Mouse (Mus musculus) ES-E14 (cell line): Measurements from ENCODE around the gene Drp2. TPM values are rescaled to one million over a fixed set of nuclear protein-coding genes. Genes with fewer than 3 reads are reported as not detected.
A peak's percentile ranks its signal among the peaks of the same experiment; 100 is the strongest.

Experiments
- DNase-seq: peaks from one replicate; pipeline ENCODE4 v3.0.0-alpha.2; 2013; ENCODE audit warnings: low read depth, low spot score
- H3K27ac ChIP-seq: 2 replicates; pipeline ENCODE4 v1.5.1; 2012; ENCODE audit warnings: low read depth, mild to moderate bottlenecking, low read length, moderate library complexity, mixed read lengths; ENCODE audit not compliant: poor library complexity, insufficient read depth, severe bottlenecking
- H3K36me3 ChIP-seq: 2 replicates; pipeline ENCODE4 v1.6.1; 2012; ENCODE audit warnings: mild to moderate bottlenecking, low read length, moderate library complexity, mixed read lengths; ENCODE audit not compliant: control insufficient read depth, poor library complexity, insufficient read depth, severe bottlenecking
- H3K4me1 ChIP-seq, 2 experiments: fragments of 150-350 bp in 1 of 2; sonication (generic) in 1 of 2; 2 replicates each; pipeline ENCODE4 v1.6.1; 2012; ENCODE audit warnings: low read length in 2 of 2, mild to moderate bottlenecking in 1 of 2, mixed read lengths in 1 of 2; ENCODE audit not compliant: control insufficient read depth in 2 of 2, insufficient read depth in 2 of 2, poor library complexity in 1 of 2
- H3K4me3 ChIP-seq, 2 experiments: fragments of 150-350 bp in 1 of 2; sonication (generic) in 1 of 2; 2 replicates each; pipeline ENCODE4 v1.5.1; 2012; ENCODE audit warnings: low read length in 2 of 2, low read depth in 1 of 2, mild to moderate bottlenecking in 1 of 2, mixed read lengths in 1 of 2; ENCODE audit not compliant: insufficient read depth in 1 of 2, poor library complexity in 1 of 2, severe bottlenecking in 1 of 2
- H3K9ac ChIP-seq: 2 replicates; pipeline ENCODE4 v1.6.1; 2012; ENCODE audit warnings: low read depth, mild to moderate bottlenecking, low read length, mixed read lengths; ENCODE audit not compliant: poor library complexity, insufficient read depth, severe bottlenecking
- H3K9me3 ChIP-seq: fragments of 150-350 bp; sonication (generic); 2 replicates; pipeline ENCODE4 v1.6.1; 2012; ENCODE audit warnings: low read depth, mild to moderate bottlenecking, low read length; ENCODE audit not compliant: control insufficient read depth, insufficient read depth
- CHD2 ChIP-seq: IDR thresholded peaks from 2 replicates; pipeline ENCODE4 v1.6.1; 2014; ENCODE audit warnings: mild to moderate bottlenecking, low read depth, low read length, inconsistent platforms
- HCFC1 ChIP-seq: IDR thresholded peaks from 2 replicates; pipeline ENCODE4 v1.6.1; 2012; ENCODE audit warnings: low read length, inconsistent platforms, borderline replicate concordance; ENCODE audit not compliant: insufficient read depth
- MAFK ChIP-seq: IDR thresholded peaks from 2 replicates; pipeline ENCODE4 v1.6.1; 2014; ENCODE audit warnings: mild to moderate bottlenecking, low read depth, low read length, inconsistent platforms; ENCODE audit not compliant: insufficient read depth
- ZC3H11A ChIP-seq: IDR thresholded peaks from 2 replicates; pipeline ENCODE4 v1.6.1; 2012; ENCODE audit warnings: low read depth, mild to moderate bottlenecking, inconsistent platforms, low read length, borderline replicate concordance
- ZNF384 ChIP-seq: IDR thresholded peaks from 2 replicates; pipeline ENCODE4 v1.6.1; 2012; ENCODE audit warnings: low read depth, low read length, inconsistent platforms
- in situ Hi-C, 2 experiments: fragments of 600-800 bp; cut with MboI; formaldehyde crosslinking; loops; one replicate each; pipeline ENCODE4 v1.15.1; 2025; ENCODE audit warnings: low sequenced_read_pairs in 2 of 2, inconsistent platforms in 1 of 2; ENCODE audit not compliant: unreplicated experiment in 2 of 2
- total RNA-seq: library from RNA; depleted of rRNA; stranded (reverse); fragments of 300-350 nt; gene quantifications from 2 replicates; pipeline ENCODE4 v1.2.3, GENCODE M21; 2012; rRNA removed

The Drp2 gene
- total RNA-seq, 1 experiment, result 1.2 TPM

DNA sequence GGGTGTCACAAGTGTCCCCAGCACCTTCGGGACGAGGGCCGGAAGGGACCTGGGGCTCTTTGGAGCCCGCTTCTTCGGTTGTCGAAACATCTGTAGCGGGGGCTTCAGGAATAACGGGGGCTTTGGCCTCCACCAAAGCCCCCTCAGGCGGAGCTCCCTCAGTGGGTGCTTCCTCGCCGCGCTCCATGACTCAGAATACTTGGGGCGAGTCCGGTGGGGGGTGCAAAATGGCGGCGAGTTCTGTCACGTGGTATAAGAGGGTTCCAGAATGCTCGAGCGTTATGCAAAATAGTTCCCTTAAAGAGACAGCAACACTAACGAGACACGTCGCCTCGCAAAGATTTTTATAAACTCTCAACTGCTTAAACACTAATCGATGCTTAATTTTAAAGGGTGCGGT, 71.9 kb downstream of the Drp2 start, which contains the start of gene Taf7l:
Gene Taf7l, minus strand, starts transcription at position 201 of the 400 bp plus-strand sequence.
- Histone ChIP-seq H3K9me3 (no peaks in the 10 kb centered on the region), H3K4me3 (peak within 1 kb of the TSS in 1 of 2 experiments; percentile 55; a peak in 3 of 4 replicates), H3K36me3 (no peaks in the 10 kb centered on the region), H3K27ac (no peak within 1 kb of the TSS), H3K9ac (no peak within 1 kb of the TSS), H3K4me1 (no peaks in the 10 kb centered on the region)
- DNase-seq, result no peak
- TF ChIP-seq ZC3H11A, result no peak
- TF ChIP-seq CHD2, result no peak
- TF ChIP-seq ZNF384, result no peak
- no peak for TF ChIP-seq HCFC1
- no peak for TF ChIP-seq MAFK
- in situ Hi-C loops, result no loop called here

DNA sequence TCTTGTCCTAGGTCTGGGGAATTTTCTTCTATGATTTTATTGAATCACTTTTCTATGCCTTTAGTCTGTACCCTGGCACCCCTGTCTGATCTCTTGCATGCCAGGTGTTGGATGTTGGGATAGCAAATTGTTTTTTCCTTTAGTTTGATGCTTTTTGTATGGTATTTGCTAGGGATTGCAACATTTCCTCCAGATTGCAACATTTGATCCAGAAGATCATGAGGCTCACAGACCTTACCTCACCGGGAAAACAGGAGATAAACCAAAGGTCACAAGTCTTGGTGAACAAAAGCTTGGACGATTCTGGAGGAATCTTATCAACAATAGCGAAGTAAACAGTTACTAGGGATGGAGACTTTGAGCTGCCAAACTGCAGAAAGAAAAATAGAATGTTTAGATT, 77.4 kb downstream of the Drp2 start:
- in situ Hi-C loops, result no loop called here
- no peaks in the 10 kb centered on the region for H3K4me1 ChIP-seq
- no peaks in the 10 kb centered on the region for H3K9me3 ChIP-seq
- DNase-seq, result no peak
- H3K9ac ChIP-seq, result no peak overlapping the region
- no peak for TF ChIP-seq MAFK
- no peak for TF ChIP-seq CHD2
- no peak for TF ChIP-seq ZNF384
- TF ChIP-seq HCFC1, result no peak
- TF ChIP-seq ZC3H11A, result no peak
- H3K27ac ChIP-seq, result no peak overlapping the region
- H3K36me3 ChIP-seq, result no peaks in the 10 kb centered on the region
- H3K4me3 ChIP-seq, result no peak overlapping the region

DNA sequence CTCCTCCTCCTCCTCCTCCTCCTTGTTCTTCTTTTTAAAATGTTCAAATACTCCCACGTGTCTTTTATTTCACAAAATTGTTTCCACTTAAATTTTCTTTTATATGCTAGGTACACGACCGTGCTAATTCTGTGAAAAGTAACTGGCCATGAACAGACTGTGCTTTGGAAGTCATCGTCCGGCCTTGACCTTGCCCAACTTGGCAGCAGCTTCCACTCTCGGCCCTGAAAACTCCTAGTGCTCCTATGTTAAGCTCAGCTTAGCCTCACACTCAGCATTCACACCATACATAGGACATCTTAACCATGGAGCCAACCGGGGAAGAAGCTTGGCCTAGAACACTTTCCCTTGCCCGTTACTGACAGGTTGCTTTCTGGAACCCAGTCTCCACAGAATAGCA, 96.3 kb downstream of the Drp2 start:
- Histone ChIP-seq H3K9ac (no peak overlapping the region), H3K36me3 (no peaks in the 10 kb centered on the region), H3K9me3 (no peaks in the 10 kb centered on the region), H3K4me1 (no peaks in the 10 kb centered on the region), H3K4me3 (no peak overlapping the region), H3K27ac (no peak overlapping the region)
- in situ Hi-C loops, result no loop called here
- TF ChIP-seq ZNF384 (no peak), CHD2 (no peak), MAFK (no peak), ZC3H11A (no peak), HCFC1 (no peak)
- no peak for DNase-seq

Other genes starting within 250 kb of the Drp2 start
- gene Xkrx, start 242.5 kb upstream of the Drp2 start, total RNA-seq, result 0.37 and 0.54 TPM in 2 replicates
- not detected in 2 replicates for gene Arl13a, start 217.1 kb upstream of the Drp2 start, total RNA-seq
- gene Nox1, start 182.6 kb upstream of the Drp2 start, total RNA-seq, result 0.11 and 0.18 TPM in 2 replicates
- gene Trmt2b, start 127.6 kb upstream of the Drp2 start, total RNA-seq, result 2.0 and 2.9 TPM in 2 replicates
- gene Tmem35a, start 109.3 kb upstream of the Drp2 start, total RNA-seq, result 1.5 and 1.9 TPM in 2 replicates
- gene Cenpi, start 96.5 kb upstream of the Drp2 start, total RNA-seq, result 16.0 and 18.8 TPM in 2 replicates
- gene Taf7l, start 71.9 kb downstream of the Drp2 start, total RNA-seq, result 1.0 and 3.3 TPM in 2 replicates
- 20.2 and 42.4 TPM in 2 replicates for gene Timm8a1, start 137.3 kb downstream of the Drp2 start, total RNA-seq
- gene Btk, start 179.0 kb downstream of the Drp2 start, total RNA-seq, result 0.31 TPM in 1 of 2 replicates, not detected in the other
- gene Rpl36a, start 181.1 kb downstream of the Drp2 start, total RNA-seq, result 1,690 and 1,886 TPM in 2 replicates
- gene Gla, start 196.6 kb downstream of the Drp2 start, total RNA-seq, result 17.2 and 26.7 TPM in 2 replicates
- gene Hnrnph2, start 196.6 kb downstream of the Drp2 start, total RNA-seq, result 40.6 and 53.6 TPM in 2 replicates